Mouse (Mus musculus) cortical plate, adult 2 months (tissue): ENCODE measurements around the gene C1rl.

Experiments
- CTCF ChIP-seq: fragments of 200-500 bp; IDR thresholded peaks from 2 replicates; pipeline ENCODE4 v1.5.1; 2011; ENCODE audit warnings: mild to moderate bottlenecking, control low read depth, low read length; ENCODE audit not compliant: insufficient read depth; ENCODE audit errors: extremely low read depth
- POLR2A ChIP-seq: fragments of 200-500 bp; IDR thresholded peaks from 2 replicates; pipeline ENCODE4 v1.6.1; 2011; ENCODE audit warnings: mild to moderate bottlenecking, low read length, control low read depth; ENCODE audit not compliant: insufficient read depth; ENCODE audit errors: extremely low read depth

GRCm38 (mm10) chr6:124493886-124494285 is 973 bp downstream of the C1rl start:
- TF ChIP-seq CTCF, result no peak
- no peak for TF ChIP-seq POLR2A
